Mouse (Mus musculus): ENCODE measurements around the gene Catsper3. TPM values are rescaled to one million over a fixed set of nuclear protein-coding genes. Genes with fewer than 3 reads are reported as not detected.

Gene Catsper3
- total and polyA plus RNA-seq, 3 experiments = not detected

- Histone ChIP-seq H3K4me3 (ENCODE audit: control insufficient read depth in 1 of 2, insufficient read depth in 1 of 2, low read depth in 2 of 2, low read length in 2 of 2) (no peak overlapping the region), H3K27ac (ENCODE audit: control insufficient read depth, low read depth, low read length) (no peak overlapping the region), H3K4me1 (ENCODE audit: control insufficient read depth in 1 of 2, insufficient read depth in 2 of 2, low read length in 2 of 2) (no peaks in the 10 kb centered on the region), H3K36me3 (ENCODE audit: control insufficient read depth in 1 of 2, insufficient read depth in 2 of 2, low read length in 2 of 2) (no peaks in the 10 kb centered on the region), H3K9ac (ENCODE audit: control insufficient read depth, low read depth, low read length, poor library complexity, severe bottlenecking) (no peak overlapping the region), H3K9me3 (replicated peaks; ENCODE audit: insufficient read depth, low read length) (no peaks in the 10 kb centered on the region), H3K27me3 (ENCODE audit: control insufficient read depth in 1 of 2, insufficient read depth in 2 of 2, low read length in 2 of 2) (no peaks in the 10 kb centered on the region), H3K79me2 (ENCODE audit: control insufficient read depth, insufficient read depth, low read length, poor library complexity) (no peaks in the 10 kb centered on the region)
- TF ChIP-seq CTCF (IDR thresholded peaks at IDR 0.05 in 2 of 3, conservative IDR thresholded peaks at IDR 0.05 in 1 of 3; ENCODE audit: control insufficient read depth in 1 of 3, insufficient read depth in 1 of 3, low read depth in 2 of 3, low read length in 3 of 3, poor library complexity in 1 of 3, severe bottlenecking in 1 of 3) (no peak), MYC (IDR thresholded peaks at IDR 0.05; ENCODE audit: low read depth, low read length) (no peak), NRF1 (IDR thresholded peaks at IDR 0.05; ENCODE audit: insufficient read depth, low read depth, low read length, poor library complexity, severe bottlenecking) (no peak), MAZ (IDR thresholded peaks at IDR 0.05; ENCODE audit: low read depth, low read length) (no peak), RAD21 (IDR thresholded peaks at IDR 0.05; ENCODE audit: low read depth, low read length) (no peak), ZMIZ1 (IDR thresholded peaks at IDR 0.05; ENCODE audit: low read depth, low read length) (no peak)
- no peak for DNase-seq (ENCODE audit: low read depth, low spot score)
Measured at GRCm38 (mm10) chr13:55850726-55851125, 66.4 kb downstream of the Catsper3 start.

GRCm38 (mm10) chr13:55852205-55852604 lies 67.8 kb downstream of the Catsper3 start:
- no peaks in the 10 kb centered on the region for H3K36me3 ChIP-seq (ENCODE audit: control insufficient read depth in 1 of 2, insufficient read depth in 2 of 2, low read length in 2 of 2)
- TF ChIP-seq KAT2A (conservative IDR thresholded peaks at IDR 0.05; ENCODE audit: low read depth, low read length) = no peak
- H3K4me1 ChIP-seq (ENCODE audit: control insufficient read depth in 1 of 2, insufficient read depth in 2 of 2, low read length in 2 of 2) = no peaks in the 10 kb centered on the region
- no peaks in the 10 kb centered on the region for H3K9me3 ChIP-seq (replicated peaks; ENCODE audit: insufficient read depth, low read length)
- DNase-seq (ENCODE audit: low read depth, low spot score) = no peak
- no peak overlapping the region for H3K9ac ChIP-seq (ENCODE audit: control insufficient read depth, low read depth, low read length, poor library complexity, severe bottlenecking)
- H3K79me2 ChIP-seq (ENCODE audit: control insufficient read depth, insufficient read depth, low read length, poor library complexity) = no peaks in the 10 kb centered on the region
- no peaks in the 10 kb centered on the region for H3K27me3 ChIP-seq (ENCODE audit: control insufficient read depth in 1 of 2, insufficient read depth in 2 of 2, low read length in 2 of 2)
- no peak overlapping the region for H3K27ac ChIP-seq (ENCODE audit: control insufficient read depth, low read depth, low read length)
- H3K4me3 ChIP-seq (ENCODE audit: control insufficient read depth in 1 of 2, insufficient read depth in 1 of 2, low read depth in 2 of 2, low read length in 2 of 2) = no peak overlapping the region

GRCm38 (mm10) chr13:55855793-55856192 lies 71.4 kb downstream of the Catsper3 start:
- Histone ChIP-seq H3K79me2 (ENCODE audit: control insufficient read depth, insufficient read depth, low read length, poor library complexity) (no peaks in the 10 kb centered on the region), H3K27me3 (ENCODE audit: control insufficient read depth in 1 of 2, insufficient read depth in 2 of 2, low read length in 2 of 2) (no peaks in the 10 kb centered on the region), H3K4me1 (ENCODE audit: control insufficient read depth in 1 of 2, insufficient read depth in 2 of 2, low read length in 2 of 2) (no peaks in the 10 kb centered on the region), H3K4me3 (ENCODE audit: control insufficient read depth in 1 of 2, insufficient read depth in 1 of 2, low read depth in 2 of 2, low read length in 2 of 2) (no peak overlapping the region), H3K9ac (ENCODE audit: control insufficient read depth, low read depth, low read length, poor library complexity, severe bottlenecking) (no peak overlapping the region), H3K9me3 (replicated peaks; ENCODE audit: insufficient read depth, low read length) (no peaks in the 10 kb centered on the region), H3K27ac (ENCODE audit: control insufficient read depth, low read depth, low read length) (no peak overlapping the region), H3K36me3 (ENCODE audit: control insufficient read depth in 1 of 2, insufficient read depth in 2 of 2, low read length in 2 of 2) (no peaks in the 10 kb centered on the region)
- TF ChIP-seq MAX (IDR thresholded peaks at IDR 0.05; ENCODE audit: low read length) (no peak), POLR2AphosphoS5 (IDR thresholded peaks at IDR 0.05; ENCODE audit: borderline replicate concordance, low read depth, low read length) (no peak), USF2 (IDR thresholded peaks at IDR 0.05; ENCODE audit: borderline replicate concordance in 1 of 2, insufficient read depth in 1 of 2, low read depth in 1 of 2, low read length in 2 of 2) (no peak), GATA1 (IDR thresholded peaks at IDR 0.05; ENCODE audit: low read depth, low read length) (no peak), POLR2A (IDR thresholded peaks at IDR 0.05; ENCODE audit: control insufficient read depth in 1 of 2, insufficient read depth in 1 of 2, low read depth in 1 of 2, low read length in 2 of 2, poor library complexity in 1 of 2) (no peak), TBP (IDR thresholded peaks at IDR 0.05; ENCODE audit: low read depth, low read length) (no peak), ZKSCAN1 (IDR thresholded peaks at IDR 0.05; ENCODE audit: low read depth, low read length) (no peak), MEF2A (IDR thresholded peaks at IDR 0.05; ENCODE audit: extremely low read depth, insufficient replicate concordance, low read depth, low read length, poor library complexity, severe bottlenecking) (no peak), MYB (IDR thresholded peaks at IDR 0.05; ENCODE audit: low read depth, low read length) (no peak), POLR2AphosphoS2 (IDR thresholded peaks at IDR 0.05; ENCODE audit: low read length) (no peak), TCF12 (IDR thresholded peaks at IDR 0.05; ENCODE audit: low read depth, low read length) (no peak), UBTF (IDR thresholded peaks at IDR 0.05; ENCODE audit: borderline replicate concordance, insufficient read depth, low read depth, low read length) (no peak), NRF1 (IDR thresholded peaks at IDR 0.05; ENCODE audit: insufficient read depth, low read depth, low read length, poor library complexity, severe bottlenecking) (no peak), ZC3H11A (IDR thresholded peaks at IDR 0.05; ENCODE audit: low read depth, low read length) (no peak), ETS1 (IDR thresholded peaks at IDR 0.05; ENCODE audit: low read depth, low read length) (no peak), NELFE (IDR thresholded peaks at IDR 0.05; ENCODE audit: low read depth, low read length) (no peak), ZMIZ1 (IDR thresholded peaks at IDR 0.05; ENCODE audit: low read depth, low read length) (no peak)
- no peak for DNase-seq (ENCODE audit: low read depth, low spot score)

Measured in MEL (cell line).